Mouse (Mus musculus) brown adipose tissue, adult 24 weeks (tissue): Measurements from ENCODE around the gene Csnk2a2. TPM values are rescaled to one million over a fixed set of nuclear protein-coding genes. Genes with fewer than 3 reads are reported as not detected.

Experiments used
- H3K27ac ChIP-seq: fragments of 200-500 bp; replicated peaks from 2 replicates; pipeline ENCODE4 v1.5.1; 2012; ENCODE audit warnings: low read depth, mild to moderate bottlenecking, low read length
- H3K4me1 ChIP-seq: fragments of 200-500 bp; 2 replicates; pipeline ENCODE4 v1.6.1; 2012; ENCODE audit warnings: low read length, mixed read lengths; ENCODE audit not compliant: control insufficient read depth, insufficient read depth, insufficient read length
- H3K4me3 ChIP-seq: fragments of 200-500 bp; 2 replicates; pipeline ENCODE4 v1.5.1; 2012; ENCODE audit warnings: low read depth, mild to moderate bottlenecking, low read length, moderate library complexity; ENCODE audit not compliant: insufficient read depth
- polyA plus RNA-seq: library from polyadenylated mRNA; stranded (reverse); fragments of >200 nt; gene quantifications from 2 replicates; pipeline ENCODE4 v1.2.4, GENCODE M21; 2012; ENCODE audit not compliant: missing spikeins, insufficient read depth, insufficient read length

Csnk2a2 gene
- polyA plus RNA-seq, 1 experiment = 32.7 TPM

DNA sequence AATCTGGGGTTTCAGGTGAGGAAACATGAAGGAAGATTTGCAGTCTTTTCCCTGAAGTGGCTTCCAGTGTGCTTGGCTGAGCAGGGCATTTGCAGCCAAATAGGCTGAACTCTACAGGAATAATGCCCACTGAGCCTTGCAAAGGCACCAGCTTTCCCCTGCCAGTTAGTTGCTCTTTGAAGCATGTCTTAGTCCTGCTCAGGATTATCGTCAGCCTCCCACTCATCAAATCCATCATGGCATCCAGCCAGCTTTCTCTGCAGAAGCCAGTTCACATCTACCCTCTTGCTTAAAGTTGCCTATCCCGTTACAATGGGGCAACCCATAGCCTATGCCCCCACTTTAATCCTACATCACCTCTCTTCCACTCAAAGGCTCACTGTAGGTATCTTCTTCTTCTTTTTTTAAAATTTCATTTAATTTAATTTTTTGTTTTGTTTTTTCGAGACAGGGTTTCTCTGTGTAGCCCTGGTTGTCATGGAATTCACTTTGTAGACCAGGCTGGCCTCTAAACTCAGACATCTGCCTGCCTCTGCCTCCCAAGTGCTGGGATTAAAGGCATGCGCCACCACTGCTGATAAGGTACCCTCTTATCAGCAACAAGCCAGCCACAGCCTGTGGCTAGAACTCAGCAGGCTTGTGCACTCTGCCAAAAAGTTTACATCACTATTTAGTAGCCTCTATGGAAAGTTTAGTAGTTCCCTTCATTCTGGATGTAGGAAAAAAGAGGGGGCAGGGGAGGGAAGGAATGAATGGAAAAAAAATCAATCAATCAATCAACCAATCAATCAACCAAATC, 9.6 kb upstream of the Csnk2a2 start:
- H3K4me3 ChIP-seq = no peak overlapping the region
- H3K27ac ChIP-seq = no peak overlapping the region

DNA sequence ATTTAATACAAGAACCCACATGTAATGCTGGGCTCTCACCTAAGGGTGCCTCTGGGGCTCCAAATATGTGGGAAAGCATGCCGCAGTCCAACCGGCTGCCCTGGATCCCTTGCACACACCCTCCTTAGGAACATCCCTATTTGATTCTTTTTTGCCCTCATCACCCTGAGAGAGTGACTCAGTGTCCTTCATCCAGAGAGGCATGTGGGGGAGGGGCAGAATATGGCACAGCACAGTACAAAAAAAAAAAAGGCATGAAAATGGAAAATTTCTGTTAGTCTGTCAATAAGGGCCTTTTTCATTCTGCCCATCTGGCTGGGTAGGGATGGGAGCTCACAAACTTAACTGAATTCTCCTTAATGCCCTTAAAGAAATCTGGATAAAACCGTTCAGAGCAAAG, 8.0 kb upstream of the Csnk2a2 start:
- Histone ChIP-seq H3K4me1 (no peaks in the 10 kb centered on the region), H3K4me3 (no peak overlapping the region), H3K27ac (no peak overlapping the region)

More for the DNA sequence above, 9.6 kb upstream of the Csnk2a2 start:
- no peaks in the 10 kb centered on the region for H3K4me1 ChIP-seq

DNA sequence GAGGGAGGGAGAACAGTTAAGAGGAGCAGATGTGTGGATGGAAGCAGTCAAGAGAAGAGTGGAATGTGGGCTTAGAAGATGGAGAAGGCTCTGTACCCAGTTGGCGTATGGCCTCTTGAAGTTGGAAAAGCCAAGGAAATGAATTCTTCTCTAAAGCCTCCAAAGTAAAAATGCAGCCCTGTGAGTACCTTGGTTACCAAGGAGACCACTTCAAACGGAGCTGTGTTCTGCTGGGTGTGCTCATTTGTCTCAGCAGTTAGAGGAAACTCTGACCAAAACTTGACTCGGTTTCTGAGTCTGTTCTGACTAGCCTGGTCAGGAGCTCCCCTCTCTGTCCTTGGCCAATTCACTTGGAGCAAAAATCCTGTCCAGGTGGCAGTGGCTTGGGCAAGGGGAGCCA, 6.6 kb upstream of the Csnk2a2 start:
- no peaks in the 10 kb centered on the region for H3K4me1 ChIP-seq
- no peak overlapping the region for H3K4me3 ChIP-seq
- no peak overlapping the region for H3K27ac ChIP-seq

DNA sequence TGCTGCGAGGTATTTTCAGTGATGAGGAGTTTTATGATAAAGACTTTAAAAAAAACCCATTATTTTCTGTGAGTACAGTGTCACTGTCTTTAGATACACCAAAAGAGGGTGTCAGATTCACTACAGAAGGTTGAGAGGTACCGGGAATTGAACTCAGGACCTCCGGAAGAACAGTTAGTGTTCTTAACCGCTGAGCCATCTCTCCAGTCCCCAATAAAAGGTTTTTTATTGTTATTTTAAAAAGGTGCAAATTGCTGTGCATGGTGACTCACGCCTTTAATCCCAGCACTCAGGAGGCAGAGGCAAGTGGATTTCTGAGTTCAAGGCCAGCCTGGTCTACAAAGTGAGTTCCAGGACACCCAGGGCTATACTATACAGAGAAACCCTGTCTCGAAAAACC, 5.6 kb upstream of the Csnk2a2 start:
- Histone ChIP-seq H3K4me1 (no peaks in the 10 kb centered on the region), H3K27ac (no peak overlapping the region), H3K4me3 (no peak overlapping the region)

DNA sequence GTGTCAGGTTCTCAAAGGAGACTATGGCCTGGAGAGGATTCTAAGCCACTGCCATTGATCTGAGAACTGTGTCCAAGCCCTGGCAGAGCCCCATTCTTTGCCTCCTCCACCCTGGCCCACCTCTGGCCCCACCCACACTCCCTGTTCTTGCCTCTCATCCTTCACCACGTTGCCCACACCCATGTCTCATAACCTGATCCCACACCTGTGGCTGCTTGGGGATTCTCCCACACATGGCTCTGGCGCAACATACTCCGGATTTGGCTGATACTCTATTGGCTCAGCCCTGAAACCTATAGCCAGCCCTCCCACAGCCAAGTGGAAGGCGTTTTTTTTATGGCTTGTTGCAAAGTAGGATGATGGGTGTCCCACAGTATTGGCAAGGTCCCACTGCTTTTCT, 2.2 kb upstream of the Csnk2a2 start:
- no peak overlapping the region for H3K4me3 ChIP-seq
- H3K4me1 ChIP-seq = peaks cover 3% of the 10 kb centered on the region; the same call in 1 of the 2 replicates
- H3K27ac ChIP-seq = no peak overlapping the region

DNA sequence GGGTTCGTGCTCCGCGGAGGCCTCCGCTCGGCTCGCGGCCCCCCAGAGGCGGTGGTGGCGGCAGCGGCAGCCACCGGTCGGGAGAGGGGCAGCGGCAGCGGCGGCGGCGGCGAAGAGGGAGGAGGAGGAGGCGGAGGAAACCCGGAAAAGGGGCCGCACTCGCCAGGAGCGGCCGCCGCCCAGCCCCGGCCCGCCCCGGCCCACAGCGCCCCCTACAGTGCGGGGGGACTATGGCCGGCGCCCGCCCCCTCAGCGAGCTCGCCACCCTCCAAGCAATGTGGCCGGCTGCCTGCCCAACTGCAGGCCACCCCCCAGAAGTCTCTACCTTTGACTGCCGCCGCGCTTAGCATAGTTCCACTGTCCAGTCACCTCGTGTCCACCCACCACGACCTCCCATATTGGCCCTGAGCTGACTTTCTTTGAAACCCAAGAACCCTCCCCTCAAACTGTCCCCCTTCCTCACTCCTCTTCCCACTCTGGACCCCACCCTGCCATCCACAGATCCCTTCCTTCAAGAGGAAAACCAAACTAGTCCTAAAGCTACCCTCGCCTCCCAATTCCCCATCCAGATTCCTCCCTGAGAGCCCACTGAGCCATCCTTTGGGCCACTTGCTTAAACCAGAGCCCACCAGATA, 1.0 kb downstream of the Csnk2a2 start:
- H3K27ac ChIP-seq = no peak overlapping the region
- peaks cover 3% of the 10 kb centered on the region; the same call in 1 of the 2 replicates for H3K4me1 ChIP-seq

GRCm38 (mm10) chr8:95487800-95488697, 1.8 kb downstream of the Csnk2a2 start:
- Histone ChIP-seq H3K4me3 (peak overlapping the region; percentile 91), H3K4me1 (peaks cover 3% of the 10 kb centered on the region; the same call in 1 of the 2 replicates), H3K27ac (no peak overlapping the region)

More for the DNA sequence above, 1.0 kb downstream of the Csnk2a2 start:
- H3K4me3 ChIP-seq = peak overlapping the region; percentile 91

DNA sequence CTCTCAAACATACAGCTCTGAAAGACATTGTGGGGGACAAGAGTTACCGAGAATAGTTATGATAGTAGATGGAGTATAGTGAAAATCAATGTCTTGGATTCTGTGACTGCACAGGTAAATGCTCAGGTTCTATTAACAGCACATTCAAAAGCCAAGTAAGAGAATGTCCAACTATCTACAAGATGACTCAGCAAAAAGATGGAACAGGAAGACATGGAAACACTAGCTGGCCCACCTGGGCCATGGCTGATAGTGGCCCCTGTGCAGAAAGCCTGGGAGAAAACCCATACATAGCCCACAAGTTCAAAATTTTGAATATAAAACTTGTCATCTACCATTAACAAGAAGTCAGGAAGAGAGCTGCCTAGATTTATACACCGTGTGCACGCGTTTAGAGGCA, 19.8 kb downstream of the Csnk2a2 start:
- no peak overlapping the region for H3K27ac ChIP-seq
- no peaks in the 10 kb centered on the region for H3K4me1 ChIP-seq
- no peak overlapping the region for H3K4me3 ChIP-seq

DNA sequence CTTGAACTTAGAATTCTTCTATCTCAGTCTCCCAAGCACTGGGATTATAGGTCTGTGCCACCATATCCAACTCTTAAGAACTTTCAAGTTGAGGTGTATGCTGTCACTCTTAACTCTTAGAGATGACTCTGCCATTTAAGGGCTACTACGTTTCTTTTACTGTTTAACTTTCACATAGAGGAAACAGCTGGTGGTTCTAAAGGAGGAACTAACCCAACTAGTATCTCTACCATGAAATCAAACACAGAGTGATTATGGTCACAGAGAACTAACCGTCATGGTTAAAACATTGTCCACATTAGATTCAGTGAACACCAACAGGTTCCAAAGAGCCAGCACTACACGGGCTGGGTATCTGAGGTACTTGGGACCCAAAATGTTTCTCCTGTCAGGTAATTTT, 20.8 kb downstream of the Csnk2a2 start:
- Histone ChIP-seq H3K4me3 (no peak overlapping the region), H3K4me1 (no peaks in the 10 kb centered on the region), H3K27ac (no peak overlapping the region)

- Histone ChIP-seq H3K4me3 (no peak overlapping the region), H3K4me1 (no peaks in the 10 kb centered on the region), H3K27ac (no peak overlapping the region)
Observed at GRCm38 (mm10) chr8:95466543-95466942, 23.3 kb downstream of the Csnk2a2 start.

DNA sequence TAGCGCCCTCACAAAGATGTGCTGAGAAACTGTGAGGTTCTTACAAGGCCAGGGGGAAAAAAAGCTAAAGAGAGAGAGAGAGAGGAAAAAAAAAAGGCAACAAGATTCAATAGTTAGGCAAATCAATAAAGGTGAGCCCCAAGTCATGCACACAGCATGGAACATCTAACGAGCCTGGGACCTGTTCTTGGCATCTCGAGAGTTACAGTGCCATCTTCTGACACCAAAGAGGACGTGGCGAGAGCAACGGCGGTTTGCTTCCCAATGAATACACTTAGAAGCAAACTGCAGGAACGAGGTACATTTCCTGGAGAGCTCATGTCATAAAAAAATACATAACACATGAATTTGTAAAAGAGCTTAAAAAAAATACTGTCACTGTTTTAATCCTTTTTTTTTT, 37.3 kb downstream of the Csnk2a2 start:
- Histone ChIP-seq H3K4me3 (no peak overlapping the region), H3K27ac (no peak overlapping the region), H3K4me1 (no peaks in the 10 kb centered on the region)

- H3K4me1 ChIP-seq = no peaks in the 10 kb centered on the region
- no peak overlapping the region for H3K27ac ChIP-seq
- H3K4me3 ChIP-seq = no peak overlapping the region
Observed at GRCm38 (mm10) chr8:95450271-95450670, 39.6 kb downstream of the Csnk2a2 start.

GRCm38 (mm10) chr8:95447661-95448060, 42.2 kb downstream of the Csnk2a2 start:
- H3K4me1 ChIP-seq = no peaks in the 10 kb centered on the region
- no peak overlapping the region for H3K27ac ChIP-seq
- H3K4me3 ChIP-seq = no peak overlapping the region

- no peak overlapping the region for H3K4me3 ChIP-seq
- H3K27ac ChIP-seq = no peak overlapping the region
- no peaks in the 10 kb centered on the region for H3K4me1 ChIP-seq
Observed at GRCm38 (mm10) chr8:95445042-95445441, 44.8 kb downstream of the Csnk2a2 start.

DNA sequence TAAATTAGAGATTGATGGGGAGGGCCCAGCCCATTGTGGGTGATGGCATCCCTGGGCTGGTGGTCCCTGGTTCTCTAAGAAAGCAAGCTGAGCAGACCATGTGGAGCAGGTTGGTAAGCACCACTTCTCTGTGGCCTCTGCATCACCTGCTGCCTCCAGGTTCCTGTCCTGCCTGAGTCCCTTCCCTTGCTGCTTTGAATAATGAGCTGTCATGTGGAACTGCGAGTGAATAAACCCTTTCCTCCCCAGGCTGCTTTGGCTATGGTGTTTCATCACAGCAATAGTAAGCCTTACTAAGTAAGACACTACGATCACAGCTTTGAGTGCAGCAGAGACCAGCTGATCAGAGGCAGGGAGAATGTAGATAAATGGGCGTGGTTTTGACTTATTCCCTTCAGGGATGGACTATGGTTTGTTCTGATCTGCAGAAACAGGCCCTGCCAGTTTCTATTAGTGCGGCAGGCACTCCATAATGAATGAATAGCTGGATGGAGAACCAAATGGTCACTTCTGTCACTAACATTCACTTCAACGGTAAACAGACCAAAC, 48.3 kb downstream of the Csnk2a2 start:
- Histone ChIP-seq H3K4me3 (no peak overlapping the region), H3K4me1 (no peaks in the 10 kb centered on the region), H3K27ac (no peak overlapping the region)
